Mouse (Mus musculus) heart, adult 2 months (tissue): ENCODE results near the gene Alox12b.

ENCODE experiments used
- CTCF ChIP-seq: fragments of 200-600 bp; IDR thresholded peaks from 2 replicates; pipeline ENCODE4 v1.8.1; 2022; ENCODE audit warnings: antibody characterized with exemption, mild to moderate bottlenecking, moderate library complexity
- EP300 ChIP-seq: fragments of 200-500 bp; IDR thresholded peaks from 2 replicates; pipeline ENCODE4 v1.6.1; 2011; ENCODE audit warnings: low read depth, low read length, control low read depth; ENCODE audit not compliant: insufficient read depth

DNA sequence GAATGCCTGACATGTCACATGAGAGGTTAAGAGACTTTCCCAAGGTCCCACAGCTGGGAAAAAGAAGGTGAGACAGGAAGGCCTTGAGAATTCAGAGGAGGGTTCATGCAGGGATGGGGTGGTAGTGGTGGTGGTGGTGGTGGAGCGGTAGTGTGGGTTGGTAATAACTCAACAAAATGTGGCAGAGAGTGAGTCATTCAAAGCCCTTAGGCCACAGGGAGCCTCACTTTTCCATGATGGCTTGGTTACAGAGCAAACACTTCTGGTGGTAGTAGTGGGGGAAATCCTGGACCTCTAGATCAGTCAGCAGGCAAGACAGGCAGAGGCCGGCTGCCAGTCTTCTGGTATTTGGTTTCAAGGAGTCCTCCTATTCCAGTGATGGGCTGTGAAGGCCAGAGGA, 15.8 kb downstream of the Alox12b start:
- no peak for TF ChIP-seq CTCF
- no peak for TF ChIP-seq EP300
